Mouse (Mus musculus) embryo, embryonic 11.5 days (tissue): ENCODE results near the gene Cdc37l1.
"Not testable (repeated sequence)": the region's sequence is repeated elsewhere in the genome, so short reads cannot be mapped to it uniquely, and the experiment has no call there.

Experiments
- DNase-seq: peaks from one replicate; pipeline ENCODE4 v3.0.0-alpha.2; 2012; ENCODE audit warnings: low read depth, low spot score

The Cdc37l1 gene

DNA sequence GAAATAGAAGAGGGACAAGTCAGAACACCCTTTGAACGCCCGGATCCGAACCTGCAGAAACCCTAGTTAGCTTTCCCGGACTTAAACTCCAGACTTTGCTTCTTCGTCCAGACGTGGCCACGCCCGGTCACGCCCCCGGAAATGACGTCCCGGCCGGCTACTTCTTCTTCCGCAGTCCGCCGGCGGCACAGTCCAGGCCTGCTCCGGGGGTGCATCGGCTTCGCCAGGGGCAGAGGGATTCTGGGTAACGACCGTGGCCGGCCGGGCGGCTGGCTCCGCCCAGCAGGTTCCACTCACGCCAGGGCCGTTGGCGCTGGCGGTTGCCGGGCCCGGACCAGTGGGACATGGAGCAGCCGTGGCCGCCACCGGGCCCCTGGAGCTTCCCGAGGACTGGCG lies at the start of gene Cdc37l1:
Cdc37l1 (plus strand) TSS at position 159 of the 396 bp plus-strand sequence.
- peak; percentile 92 for DNase-seq

DNA sequence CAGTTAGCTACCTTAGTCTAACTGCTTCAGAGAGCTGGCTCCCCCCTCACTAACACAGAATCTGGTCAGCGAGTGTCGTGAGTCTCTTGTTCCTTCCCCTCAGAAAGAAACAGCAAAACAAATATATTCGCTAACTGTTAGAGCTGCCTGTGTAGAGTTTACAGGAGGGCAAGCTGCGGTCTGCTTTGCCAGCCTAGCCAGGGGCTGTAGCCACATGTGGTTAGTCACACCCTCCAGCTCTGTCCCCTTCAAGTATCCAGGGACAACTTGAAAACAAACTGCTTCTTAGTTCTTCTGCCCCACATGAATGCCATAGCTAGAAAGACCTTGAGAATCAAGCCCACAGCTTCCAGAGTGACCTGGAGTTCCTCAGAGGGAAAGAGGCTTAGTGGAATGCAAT lies 48.9 kb upstream of the Cdc37l1 start:
- no peak for DNase-seq

DNA sequence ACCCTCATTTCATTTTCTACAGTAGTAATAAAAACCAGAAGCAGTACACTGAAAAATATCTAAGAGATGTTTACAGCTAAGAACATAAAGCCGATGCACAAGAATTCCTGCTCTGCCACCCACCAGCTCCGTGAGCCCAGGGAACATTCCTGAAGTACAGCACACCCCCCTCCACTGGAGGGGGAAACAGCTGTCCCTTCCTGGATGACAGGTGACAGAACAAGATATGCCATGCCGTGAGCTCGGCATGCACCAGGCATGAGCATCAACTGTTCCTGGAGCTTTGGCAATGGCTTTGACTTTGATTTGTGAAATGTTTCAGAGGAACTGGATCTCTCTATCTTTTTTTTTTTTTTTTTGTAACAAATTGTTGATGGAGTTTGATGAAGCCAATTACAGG lies 43.4 kb upstream of the Cdc37l1 start:
- no peak for DNase-seq

DNA sequence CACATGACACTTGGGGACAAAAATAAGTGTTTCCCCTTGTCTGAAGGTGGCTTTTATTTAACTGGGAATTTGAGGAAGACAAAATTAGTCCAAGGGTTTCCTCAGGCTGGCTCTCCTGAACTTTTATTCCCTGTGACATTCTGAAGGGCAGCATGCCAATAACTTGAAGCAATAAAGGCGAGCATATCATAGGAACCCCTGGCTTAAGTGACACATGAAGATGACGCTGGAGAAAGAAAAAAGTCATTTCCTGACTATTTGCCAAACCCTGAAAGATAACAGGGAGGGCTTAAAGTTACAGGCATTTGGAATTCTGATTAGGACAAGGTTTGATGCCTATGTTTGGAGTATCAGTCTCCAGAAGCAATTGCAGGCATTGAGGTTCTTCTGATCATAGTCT lies 42.8 kb upstream of the Cdc37l1 start:
- DNase-seq = no peak

DNA sequence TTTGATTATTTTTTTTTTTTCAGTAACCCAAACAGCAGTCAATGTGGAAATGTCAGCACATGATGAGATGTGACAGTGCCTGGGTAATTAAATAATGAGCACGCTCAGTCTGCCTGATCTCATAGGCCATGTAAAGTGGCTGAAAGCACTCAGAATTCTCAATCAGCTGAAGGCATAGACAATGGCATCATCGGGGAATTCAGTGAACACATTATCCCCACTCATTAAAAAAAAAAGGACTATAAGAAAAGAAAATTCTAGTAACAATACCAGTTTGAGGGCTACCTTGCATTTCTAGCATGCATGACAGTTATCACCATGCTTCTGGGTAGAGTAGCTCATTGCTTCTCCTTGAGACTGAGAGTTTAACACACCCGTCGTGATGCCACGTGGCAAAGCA lies 38.9 kb upstream of the Cdc37l1 start:
- no peak for DNase-seq

DNA sequence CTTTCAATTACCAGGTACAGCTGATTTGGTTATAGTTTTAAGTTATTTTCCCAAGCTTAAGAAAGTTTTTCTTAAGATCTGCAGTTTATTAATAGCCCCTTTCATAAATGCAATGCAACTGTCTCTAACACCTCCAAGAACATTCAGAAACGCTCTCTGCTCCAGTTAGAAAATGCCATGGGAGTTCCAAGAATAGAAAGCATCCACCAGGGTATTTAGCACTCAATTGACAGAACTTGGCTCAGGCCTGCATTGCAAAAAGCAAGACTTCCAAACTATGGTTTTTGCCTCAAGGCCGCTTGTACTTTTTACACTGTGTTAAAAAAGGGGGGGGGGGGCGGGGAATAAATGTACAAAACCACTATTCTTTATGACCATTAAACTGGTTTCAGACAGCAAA lies 27.0 kb upstream of the Cdc37l1 start:
- DNase-seq = no peak

DNA sequence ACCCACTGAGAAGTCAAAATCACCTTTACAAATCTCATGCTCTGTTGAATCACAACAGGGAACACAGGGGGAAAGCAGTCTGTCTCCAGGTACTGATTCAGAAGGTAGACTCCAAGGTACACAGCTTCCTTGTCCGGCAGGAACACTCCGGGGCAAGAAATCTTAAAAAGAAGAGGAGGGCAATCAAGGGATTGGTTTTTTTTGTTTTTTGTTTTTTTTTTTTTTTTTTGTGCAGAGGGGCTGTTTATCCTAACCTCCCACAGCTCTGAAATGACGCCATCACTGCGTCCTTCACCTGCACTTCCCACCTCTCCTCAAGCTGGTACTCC lies 26.7 kb upstream of the Cdc37l1 start:
- no peak for DNase-seq

DNA sequence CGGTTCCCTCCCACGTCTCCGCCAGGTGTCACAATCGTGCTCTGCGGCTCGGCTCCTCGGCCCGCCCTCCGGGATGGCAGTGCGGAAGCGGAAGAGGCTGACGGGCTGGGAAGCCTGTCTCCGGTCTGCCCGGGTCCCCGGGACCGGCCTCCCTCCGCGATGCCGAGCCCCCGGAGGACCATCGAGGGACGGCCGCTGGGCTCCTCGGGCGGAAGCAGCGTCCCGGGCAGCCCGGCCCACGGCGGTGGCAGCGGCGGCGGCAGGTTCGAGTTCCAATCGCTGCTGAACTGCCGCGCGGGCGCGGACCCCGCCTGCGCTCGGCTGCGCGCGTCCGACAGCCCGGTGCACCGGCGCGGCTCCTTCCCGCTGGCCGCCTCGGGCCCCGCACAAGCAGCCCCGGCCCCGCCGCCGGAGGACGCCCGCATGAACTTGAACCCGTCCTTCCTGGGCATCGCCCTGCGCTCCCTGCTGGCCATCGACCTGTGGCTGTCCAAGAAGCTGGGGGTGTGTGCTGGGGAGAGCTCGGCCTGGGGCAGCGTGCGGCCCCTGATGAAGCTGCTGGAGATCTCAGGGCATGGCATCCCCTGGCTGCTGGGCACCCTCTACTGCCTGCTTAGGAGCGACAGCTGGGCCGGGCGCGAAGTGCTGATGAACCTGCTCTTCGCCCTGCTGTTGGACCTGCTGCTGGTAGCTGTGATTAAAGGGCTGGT lies 26.2 kb upstream of the Cdc37l1 start, which contains the start of gene Plpp6:
Plpp6 (plus strand) TSS at position 112 of the 710 bp plus-strand sequence.
- DNase-seq = no peak

DNA sequence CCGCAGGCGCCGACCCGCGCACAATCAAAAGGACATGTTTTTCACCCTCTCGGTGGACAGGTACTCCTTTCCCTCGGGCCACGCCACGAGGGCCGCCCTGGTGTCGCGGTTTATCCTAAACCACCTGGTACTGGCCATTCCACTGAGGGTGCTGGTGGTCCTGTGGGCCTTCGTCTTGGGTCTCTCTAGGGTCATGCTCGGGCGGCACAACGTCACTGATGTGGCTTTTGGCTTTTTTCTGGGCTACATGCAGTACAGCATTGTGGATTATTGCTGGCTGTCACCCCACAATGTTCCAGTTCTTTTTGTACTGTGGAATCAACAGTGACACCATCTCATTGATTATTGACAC lies 25.6 kb upstream of the Cdc37l1 start:
- no peak for DNase-seq

DNA sequence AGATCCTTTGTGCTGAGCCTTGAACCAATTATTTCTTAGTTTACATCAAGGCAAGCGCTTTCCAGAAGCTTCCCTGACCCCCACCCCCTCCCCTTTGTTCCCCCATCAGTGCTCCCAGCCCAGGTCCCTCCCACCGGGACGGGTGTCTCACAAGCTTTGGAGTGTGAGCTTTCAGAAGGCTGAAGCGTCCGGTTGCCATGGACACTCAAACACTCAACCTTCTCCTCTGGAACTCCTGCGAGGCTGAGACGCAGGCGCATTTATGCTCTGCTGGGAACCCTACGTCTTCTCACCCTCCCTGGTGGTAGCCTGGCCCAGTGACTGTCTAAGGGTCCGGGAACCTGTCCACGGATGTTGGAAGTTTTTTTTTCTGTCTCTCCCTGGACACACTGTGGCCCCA lies 22.5 kb upstream of the Cdc37l1 start, which contains the start of gene 4430402I18Rik:
4430402I18Rik (minus strand) TSS at position 149 of the 400 bp plus-strand sequence.
- no peak for DNase-seq

DNA sequence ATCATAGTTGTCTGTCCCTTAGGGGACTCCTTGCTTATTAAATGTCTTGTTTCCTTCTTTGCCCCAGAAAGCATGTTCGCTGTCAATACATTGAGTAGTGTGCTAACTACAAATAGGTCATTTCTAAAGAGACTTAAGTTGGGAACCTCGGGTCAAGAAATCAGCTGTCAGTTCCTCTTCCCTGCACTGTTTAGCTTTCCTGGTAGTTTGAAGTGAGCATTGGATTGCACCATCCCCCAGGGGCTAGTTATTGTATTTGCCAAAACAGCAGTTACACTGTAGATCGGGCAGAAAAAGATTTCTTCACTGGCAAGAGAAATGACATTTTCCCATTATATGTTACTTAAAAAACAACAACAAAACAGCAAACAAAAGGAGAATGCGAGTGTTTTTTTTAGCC lies 22.0 kb upstream of the Cdc37l1 start:
- no peak for DNase-seq

DNA sequence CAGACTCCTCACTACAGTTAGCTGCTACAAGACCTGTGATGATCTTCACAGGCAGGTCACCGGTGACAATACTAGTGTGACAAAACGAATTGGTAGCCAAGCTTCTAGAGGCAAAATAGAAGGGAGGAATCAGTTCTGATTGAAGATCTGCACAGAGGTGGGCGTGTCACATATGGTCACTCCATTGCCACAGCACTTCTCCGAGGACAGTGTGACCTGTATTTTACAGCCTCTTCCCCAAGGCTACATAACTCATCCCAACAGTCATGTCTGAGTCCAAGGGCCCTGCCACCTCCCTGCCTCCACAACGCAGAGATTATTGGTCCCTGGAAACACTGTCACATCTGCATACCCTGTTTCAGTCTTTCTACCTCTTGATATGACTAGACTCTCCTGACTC lies 20.9 kb upstream of the Cdc37l1 start:
- DNase-seq = no peak

DNA sequence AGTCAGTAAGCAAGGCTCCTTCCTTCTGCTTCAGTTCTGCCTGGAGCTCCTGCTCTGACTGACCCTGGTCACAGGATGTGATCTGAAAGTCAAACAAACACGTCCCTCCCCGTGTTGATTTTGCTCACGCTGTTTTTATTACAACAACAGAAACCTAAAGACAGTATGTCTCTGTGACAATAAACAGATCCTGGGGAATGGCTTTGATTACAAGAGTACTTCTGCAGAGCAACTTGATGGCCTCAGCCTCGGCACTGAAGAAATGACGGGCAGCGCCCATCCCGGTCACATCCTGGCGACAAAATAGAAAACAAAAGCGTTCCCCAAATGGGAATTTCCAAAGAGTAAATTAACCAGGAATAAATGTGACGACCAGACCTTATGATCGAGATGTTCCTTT lies 19.9 kb upstream of the Cdc37l1 start:
- DNase-seq = no peak

DNA sequence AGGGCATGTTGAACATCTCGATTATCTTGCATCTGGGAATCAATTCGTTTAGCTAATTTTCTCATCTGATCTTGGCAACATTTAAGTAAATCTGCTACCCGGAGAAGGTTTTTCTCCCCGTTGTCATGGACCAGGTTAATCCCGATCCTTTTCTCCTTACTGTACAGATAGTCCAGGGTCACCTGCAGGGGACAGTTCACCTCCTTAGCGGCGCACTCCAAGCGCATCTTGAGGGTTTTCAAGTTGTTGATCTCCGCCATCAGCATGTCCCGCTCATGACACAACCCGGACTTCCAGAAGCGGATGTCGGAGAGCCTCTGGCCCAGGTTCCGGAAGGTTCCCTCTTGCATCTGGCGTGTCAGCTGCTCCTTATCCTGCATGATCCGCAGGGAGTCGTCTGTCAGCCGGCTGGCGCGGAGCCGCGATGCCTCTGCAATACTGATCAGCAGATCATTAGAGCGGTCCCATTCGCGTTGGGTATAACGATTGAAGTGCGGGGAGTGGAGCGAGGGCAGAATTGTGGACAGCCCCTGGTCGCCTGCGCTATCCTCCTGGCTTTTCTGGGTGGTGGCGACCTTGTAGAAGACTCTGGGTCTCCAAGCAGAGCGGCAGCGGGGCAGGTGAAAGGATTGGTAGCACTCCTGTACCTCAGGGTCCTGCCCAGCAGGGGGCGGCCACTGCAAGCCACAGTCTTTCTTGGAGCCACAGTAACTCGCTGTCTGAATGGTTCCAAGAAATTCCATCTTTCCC lies 15.1 kb upstream of the Cdc37l1 start:
- no peak for DNase-seq

DNA sequence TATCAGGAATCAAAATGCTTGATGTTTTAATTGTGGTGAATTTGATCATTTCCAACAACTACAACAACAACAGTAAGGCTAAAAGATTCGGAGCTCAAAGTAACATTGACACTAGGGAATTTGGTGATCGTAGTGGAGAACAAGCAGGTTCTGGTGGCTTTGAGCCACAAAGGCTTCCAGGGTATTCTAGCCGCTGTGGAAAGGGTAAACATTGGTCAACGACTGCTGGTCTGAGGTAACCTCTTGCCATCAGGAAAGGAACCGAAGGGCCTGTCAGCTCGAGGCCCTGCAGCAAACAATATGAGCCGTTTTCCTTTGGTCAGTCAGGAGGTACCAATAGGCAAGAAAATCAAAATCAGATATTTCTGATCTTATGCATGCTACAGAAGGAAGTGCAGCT lies 7.5 kb upstream of the Cdc37l1 start:
- no peak for DNase-seq

DNA sequence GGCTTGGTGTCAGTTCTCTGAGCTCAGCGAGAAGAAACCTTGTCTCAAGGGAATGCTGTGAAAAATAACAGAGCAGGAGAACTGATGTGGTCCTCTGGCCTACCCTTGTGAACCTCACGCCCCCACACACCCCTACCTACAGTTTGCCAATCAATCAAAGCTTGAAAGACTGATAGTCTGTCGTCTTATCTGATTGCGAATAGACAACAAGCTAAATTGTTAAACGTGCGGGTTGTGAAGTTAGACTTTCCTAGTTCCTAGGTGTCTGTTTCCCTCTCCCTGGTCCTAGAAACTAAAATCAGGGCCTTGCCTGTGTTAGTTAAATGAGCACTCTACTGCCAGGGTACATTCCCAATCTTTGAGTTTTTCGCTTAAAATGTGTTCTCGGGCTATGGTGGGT lies 637 bp upstream of the Cdc37l1 start:
- no peak for DNase-seq

DNA sequence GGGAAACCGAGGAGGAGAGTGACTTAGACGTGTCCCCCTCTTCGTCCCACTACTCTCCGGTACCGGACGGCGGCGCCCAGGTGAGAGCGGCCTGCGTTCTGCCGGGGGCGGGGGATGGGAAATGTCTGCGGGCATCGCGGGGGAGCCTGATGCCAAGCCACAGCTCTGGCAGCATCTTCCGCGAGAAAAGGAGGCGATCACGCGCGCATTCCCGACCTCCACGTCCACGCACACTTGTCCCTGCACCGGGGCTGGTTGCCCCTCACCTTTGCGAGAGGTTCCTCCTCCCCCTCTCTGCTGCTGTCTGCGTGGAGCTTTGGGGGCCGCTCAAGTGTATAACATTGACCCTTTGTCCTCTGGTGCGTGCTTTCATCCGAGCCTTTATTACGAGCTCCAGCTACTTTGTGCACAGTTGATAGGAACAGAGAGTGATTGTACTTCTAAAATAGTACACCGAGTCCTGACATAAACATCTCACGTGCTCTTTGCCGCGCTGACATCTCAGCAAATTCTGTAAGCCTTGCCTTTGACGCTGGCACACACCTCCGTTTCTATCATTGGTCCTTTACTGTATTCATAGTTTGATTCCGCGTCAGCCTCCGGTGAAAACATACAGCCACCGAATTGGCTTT lies 554 bp downstream of the Cdc37l1 start:
- DNase-seq = peak; percentile 14

DNA sequence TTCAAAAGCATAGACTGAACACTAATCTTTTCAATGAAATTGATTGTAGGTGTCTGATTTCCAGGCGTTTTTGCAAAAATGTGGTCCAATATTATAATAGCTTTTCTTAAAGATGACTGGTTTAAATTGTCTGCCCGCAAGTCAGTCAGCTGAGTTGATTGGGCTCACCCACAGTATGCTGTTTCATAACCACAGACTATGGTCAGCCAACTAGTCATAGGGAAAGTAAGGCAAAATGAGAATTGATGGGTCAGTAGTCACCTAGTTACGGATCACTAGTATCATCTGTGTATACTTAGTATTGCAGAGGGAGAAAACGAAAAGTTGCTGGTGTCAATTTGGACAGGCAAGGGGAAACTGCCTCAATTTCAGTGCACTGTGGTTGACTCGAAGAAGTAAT lies 1.2 kb downstream of the Cdc37l1 start:
- DNase-seq = no peak

DNA sequence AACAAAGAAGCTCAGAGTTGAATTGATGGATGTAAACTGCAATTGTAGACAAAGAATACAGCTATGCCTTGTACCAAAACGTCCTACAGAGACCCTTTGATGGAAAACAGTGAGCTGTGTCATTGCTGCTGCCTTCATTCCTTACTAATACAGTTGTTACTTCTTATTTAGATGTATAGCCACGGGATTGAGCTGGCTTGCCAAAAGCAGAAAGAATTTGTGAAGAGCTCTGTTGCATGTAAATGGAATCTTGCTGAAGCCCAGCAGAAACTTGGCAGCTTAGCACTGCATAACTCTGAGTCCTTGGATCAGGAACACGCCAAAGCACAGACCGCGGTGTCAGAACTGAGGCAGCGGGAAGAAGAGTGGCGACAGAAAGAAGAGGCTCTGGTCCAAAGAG lies 4.7 kb downstream of the Cdc37l1 start:
- DNase-seq = no peak

DNA sequence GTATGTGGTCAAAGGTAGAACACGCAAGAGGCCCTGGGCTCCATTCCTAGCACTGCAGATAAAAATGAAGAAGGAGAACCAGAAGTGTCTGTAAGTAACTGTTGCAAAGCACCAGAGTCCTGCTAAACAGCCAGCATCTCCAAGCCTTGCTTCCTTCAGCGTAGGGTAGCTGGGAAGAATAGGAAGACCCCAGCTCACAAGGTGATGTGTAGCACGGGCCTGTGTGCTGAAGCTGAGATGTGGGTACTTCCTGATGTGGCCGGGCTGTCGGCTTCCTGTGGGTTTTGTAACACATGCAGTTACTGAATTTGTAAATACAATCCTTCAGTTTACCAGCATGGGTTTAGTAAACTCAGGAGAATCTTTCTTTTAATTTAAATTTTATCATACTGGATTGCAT lies 5.2 kb downstream of the Cdc37l1 start:
- DNase-seq = no peak

DNA sequence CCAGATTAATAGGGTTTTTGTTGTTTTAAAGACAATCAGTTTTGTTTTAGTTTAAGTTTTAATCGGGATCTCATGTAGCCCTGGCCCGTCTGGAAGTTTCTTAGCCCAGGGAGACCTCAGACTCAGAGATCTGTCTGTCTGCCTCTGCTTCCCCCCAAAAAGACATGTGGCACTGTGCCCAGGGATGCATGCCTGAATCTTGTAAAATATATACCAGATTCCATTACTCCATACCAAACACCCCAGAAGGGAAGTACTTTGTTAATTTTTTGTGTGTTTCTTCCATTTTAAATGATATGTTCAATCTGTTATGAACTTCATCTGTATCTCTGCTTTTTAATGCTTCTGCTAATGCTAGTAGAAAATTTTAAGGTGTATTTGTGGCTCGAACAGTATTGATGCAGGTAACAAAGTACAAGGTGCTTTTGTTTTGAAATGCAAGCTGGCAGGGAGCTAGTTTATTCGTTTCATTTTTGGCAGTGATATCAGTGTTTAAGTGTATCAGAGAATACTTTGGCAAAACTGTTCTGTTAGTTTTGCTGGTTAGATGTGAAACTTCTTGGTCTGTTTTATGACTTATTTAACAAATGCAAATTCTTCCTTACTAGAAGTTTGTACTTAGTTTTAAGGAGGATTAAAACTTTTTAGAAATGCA lies 8.0 kb downstream of the Cdc37l1 start:
- no peak for DNase-seq

DNA sequence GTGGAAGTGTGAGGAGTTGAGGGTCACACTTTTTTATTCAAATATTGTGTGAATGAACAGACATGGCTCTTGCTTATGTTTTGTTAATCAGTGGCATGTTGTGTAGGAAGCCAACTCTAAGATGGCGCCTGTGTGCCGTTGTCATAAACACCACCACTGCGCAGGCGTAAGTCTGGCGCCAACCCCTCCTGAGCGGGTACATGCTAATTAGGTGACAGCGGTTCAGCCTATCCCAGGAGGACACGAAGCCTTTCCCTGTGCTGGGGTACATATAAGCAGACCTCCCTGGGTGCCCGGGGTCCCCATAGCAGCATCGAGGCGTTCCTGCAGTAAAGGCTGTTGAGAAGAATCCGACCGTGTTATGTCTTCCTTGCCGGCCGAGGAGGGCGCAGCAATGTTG lies 10.2 kb downstream of the Cdc37l1 start:
- not testable (repeated sequence) for DNase-seq
